8 mouse cellular contexts compared by ENCODE assay signal in the genomic region with DNA sequence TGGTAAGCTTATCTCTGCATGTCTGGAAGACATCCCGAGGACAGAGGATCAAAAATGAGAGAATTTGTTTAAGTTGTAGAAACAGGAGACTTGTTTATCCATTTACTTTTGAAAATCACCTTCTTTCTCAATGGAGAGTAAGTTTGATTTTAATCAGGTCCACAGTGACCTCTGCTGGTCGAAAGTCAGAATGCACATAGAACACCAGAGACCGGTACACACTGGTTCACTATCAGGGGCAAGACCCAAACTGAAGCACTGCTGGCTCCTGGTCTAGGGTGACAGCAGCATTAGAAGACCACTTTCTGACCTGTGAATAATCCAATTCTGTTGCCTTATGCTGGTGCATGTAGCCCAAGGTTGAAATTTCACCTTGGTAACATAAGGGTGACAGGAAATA. TPM values are rescaled to one million over a fixed set of nuclear protein-coding genes. Genes with fewer than 3 reads are reported as not detected.
DNase-seq lines count a peak whose midpoint lies in the region; ATAC-seq lines count a peak whose summit lies in the region.

No protein-coding gene starts in this region.

- H3K9ac ChIP-seq in kidney, embryonic 15.5 days = no peak overlapping the region
- H3K9ac ChIP-seq in liver, embryonic 11.5 days (ENCODE audit: low read depth, low read length) = no peak overlapping the region

- H3K36me3 ChIP-seq in kidney, embryonic 15.5 days = no peaks in the 10 kb centered on the region
- H3K36me3 ChIP-seq in liver, embryonic 11.5 days (ENCODE audit: control insufficient read depth, insufficient read depth, low read length) = no peaks in the 10 kb centered on the region

- ATAC-seq in kidney, embryonic 15.5 days (replicated peaks; ENCODE audit: low FRiP score) = 0 out of 2 replicates have a peak, but pooled peaks have one; percentile 36
- 0 out of 2 replicates have a peak, but pooled peaks have one; percentile 36 for ATAC-seq in liver, embryonic 11.5 days (replicated peaks; ENCODE audit: low FRiP score)
- peak; percentile 48; the same call in 1 of the 2 replicates for ATAC-seq in neutrophil, adult 5-6 weeks (ENCODE audit: extremely low read depth, insufficient number of reproducible peaks, low FRiP score, poor library complexity, severe bottlenecking)

- WGBS in kidney, embryonic 15.5 days = 6% methylated on average over 3 of the region's 3 CpGs
- WGBS in liver, embryonic 11.5 days = 4% methylated on average over 3 of the region's 3 CpGs

- intact Hi-C loops in gastrocnemius, postnatal 14 days (cut with DNase I; ENCODE audit: low total_unique reads) = no loop called here

- no peak overlapping the region for H3K27ac ChIP-seq in kidney, embryonic 15.5 days
- H3K27ac ChIP-seq in liver, embryonic 11.5 days (ENCODE audit: low read depth, low read length) = no peak overlapping the region; the same call in 1 of the 2 replicates

- no peaks in the 10 kb centered on the region for H3K9me3 ChIP-seq in kidney, embryonic 15.5 days (replicated peaks)
- H3K9me3 ChIP-seq in liver, embryonic 11.5 days (ENCODE audit: control insufficient read depth, low read length) = no peaks in the 10 kb centered on the region

- H3K27me3 ChIP-seq in kidney, embryonic 15.5 days = no peaks in the 10 kb centered on the region
- no peaks in the 10 kb centered on the region for H3K27me3 ChIP-seq in liver, embryonic 11.5 days (replicated peaks; ENCODE audit: control insufficient read depth, insufficient read depth, low read length)

- H3K4me2 ChIP-seq in kidney, embryonic 15.5 days = no peak overlapping the region
- no peak overlapping the region for H3K4me2 ChIP-seq in liver, embryonic 11.5 days

- 0 out of 2 replicates have a peak, but pooled peaks cover under 1% of the 10 kb centered on the region for H3K4me1 ChIP-seq in kidney, embryonic 15.5 days
- no peaks in the 10 kb centered on the region; the same call in 1 of the 2 replicates for H3K4me1 ChIP-seq in liver, embryonic 11.5 days (replicated peaks; ENCODE audit: control insufficient read depth, insufficient read depth, low read length)

- no peak overlapping the region for H3K4me3 ChIP-seq in kidney, embryonic 15.5 days (replicated peaks)
- H3K4me3 ChIP-seq in liver, embryonic 11.5 days (ENCODE audit: low read depth, low read length) = no peak overlapping the region

- peak; percentile 74 for DNase-seq in CD4-positive, CD25-positive, alpha-beta regulatory T cell, adult 2 months (ENCODE audit: low read depth, low spot score)
- DNase-seq in adipocyte (ENCODE audit: low spot score) = peak; percentile 84
- DNase-seq in cerebellum, postnatal 36 days = peak; percentile 63 to 85
- DNase-seq in gastrocnemius, postnatal 14 days = peak; percentile 44
- DNase-seq in liver, embryonic 11.5 days (ENCODE audit: low spot score) = peak; percentile 51
- DNase-seq in thymus, postnatal 14 days = peak; percentile 66

RNA-seq across cellular contexts. Expression of gene Dut, which starts 32.4 kb away (rescaled TPM):
- total RNA-seq in gastrocnemius, postnatal 14 days (2021) = 10 to 100 TPM; 10.2 to 12.6 TPM
- polyA plus RNA-seq in kidney, embryonic 15.5 days (2015; fragmentation: Nextera tagmentation; extraction: Ambion mirVana) = 176 and 183 TPM in 2 replicates
- 334 and 345 TPM in 2 replicates for polyA plus RNA-seq in liver, embryonic 11.5 days (2014; fragmentation: Nextera tagmentation; extraction: Ambion mirVana)
- 11.3 and 17.1 TPM in 2 replicates for total RNA-seq in neutrophil, adult 5-6 weeks (2017)
